Mouse (Mus musculus) CH12.LX (cell line): ENCODE data around the gene Gmds. TPM values are rescaled to one million over a fixed set of nuclear protein-coding genes. Genes with fewer than 3 reads are reported as not detected.

Source experiments
- DNase-seq: peaks from one replicate; pipeline ENCODE4 v3.0.0-alpha.2; 2013; ENCODE audit errors: extremely low read depth
- H3K27ac ChIP-seq: 2 replicates; pipeline ENCODE4 v1.5.1; 2012; ENCODE audit warnings: low read depth, mild to moderate bottlenecking, control low read depth, moderate library complexity; ENCODE audit not compliant: insufficient read depth
- H3K27me3 ChIP-seq: replicated peaks from 2 replicates; pipeline ENCODE3; 2012; ENCODE audit warnings: inconsistent platforms
- H3K36me3 ChIP-seq, 2 experiments: replicated peaks in 1 of 2; 2 replicates each; pipeline versions ENCODE3 to v1.6.1; 2012; ENCODE audit warnings: inconsistent platforms in 1 of 2, low read length in 1 of 2, mild to moderate bottlenecking in 1 of 2, mixed read lengths in 1 of 2, moderate library complexity in 1 of 2; ENCODE audit not compliant: control insufficient read depth in 1 of 2, insufficient read depth in 1 of 2
- H3K4me1 ChIP-seq, 2 experiments: 2 replicates each; pipeline ENCODE4 v1.6.1; 2012; ENCODE audit warnings: inconsistent platforms in 1 of 2, moderate library complexity in 1 of 2; ENCODE audit not compliant: insufficient read depth in 2 of 2, control insufficient read depth in 1 of 2
- H3K4me2 ChIP-seq: 2 replicates; pipeline ENCODE4 v1.6.1; 2012; ENCODE audit warnings: low read depth, mild to moderate bottlenecking, control low read depth; ENCODE audit not compliant: poor library complexity, insufficient read depth, severe bottlenecking
- H3K4me3 ChIP-seq, 3 experiments: fragments of 150-350 bp in 1 of 3; sonication (generic) in 1 of 3; replicated peaks in 1 of 3; 2 replicates each; pipeline versions ENCODE3 to v1.5.1; 2011 to 2012; ENCODE audit warnings: low read depth in 2 of 3, low read length in 2 of 3, mild to moderate bottlenecking in 2 of 3, moderate library complexity in 2 of 3, control low read depth in 1 of 3, improper control_type of control experiment in 1 of 3, inconsistent platforms in 1 of 3, mixed read lengths in 1 of 3; ENCODE audit not compliant: poor library complexity in 1 of 3
- H3K79me2 ChIP-seq: replicated peaks from 2 replicates; pipeline ENCODE4 v1.6.1; 2012; ENCODE audit warnings: mild to moderate bottlenecking, moderate library complexity; ENCODE audit not compliant: control insufficient read depth, poor library complexity, insufficient read depth, severe bottlenecking; ENCODE audit errors: extremely low read depth
- H3K9ac ChIP-seq: 2 replicates; pipeline ENCODE4 v1.6.1; 2012; ENCODE audit warnings: low read depth, mild to moderate bottlenecking, control low read depth, moderate library complexity; ENCODE audit not compliant: insufficient read depth
- H3K9me3 ChIP-seq: replicated peaks from 2 replicates; pipeline ENCODE3; 2012; ENCODE audit warnings: low read length, inconsistent platforms, mixed read lengths
- CHD1 ChIP-seq: IDR thresholded peaks from 2 replicates; pipeline ENCODE4 v1.6.1; 2012; ENCODE audit warnings: low read depth, low read length, improper control_type of control experiment, inconsistent platforms
- ELF1 ChIP-seq: IDR thresholded peaks from 2 replicates; pipeline ENCODE4 v1.6.1; 2014; ENCODE audit warnings: low read depth, mild to moderate bottlenecking, inconsistent platforms, low read length, improper control_type of control experiment
- EP300 ChIP-seq: IDR thresholded peaks from 2 replicates; pipeline ENCODE4 v1.6.1; 2011; ENCODE audit warnings: low read length, improper control_type of control experiment
- ETS1 ChIP-seq: conservative IDR thresholded peaks from 2 replicates; pipeline ENCODE4 v1.6.1; 2012; ENCODE audit warnings: low read depth, mild to moderate bottlenecking, inconsistent platforms, low read length, improper control_type of control experiment, moderate library complexity
- HCFC1 ChIP-seq: IDR thresholded peaks from 2 replicates; pipeline ENCODE4 v1.6.1; 2012; ENCODE audit warnings: low read depth, mild to moderate bottlenecking, inconsistent platforms, low read length, improper control_type of control experiment
- JUN ChIP-seq: IDR thresholded peaks from 2 replicates; pipeline ENCODE4 v1.6.1; 2011; ENCODE audit warnings: low read depth, mild to moderate bottlenecking, low read length, improper control_type of control experiment, moderate library complexity; ENCODE audit not compliant: insufficient read depth
- KAT2A ChIP-seq: IDR thresholded peaks from 2 replicates; pipeline ENCODE4 v1.6.1; 2012; ENCODE audit warnings: low read length, improper control_type of control experiment, inconsistent platforms; ENCODE audit not compliant: insufficient replicate concordance
- MAFK ChIP-seq: IDR thresholded peaks from 2 replicates; pipeline ENCODE4 v1.6.1; 2011; ENCODE audit warnings: low read length, improper control_type of control experiment; ENCODE audit not compliant: insufficient replicate concordance
- MAZ ChIP-seq: IDR thresholded peaks from 2 replicates; pipeline ENCODE4 v1.6.1; 2012; ENCODE audit warnings: low read depth, mild to moderate bottlenecking, inconsistent platforms, low read length, improper control_type of control experiment, moderate library complexity
- MEF2A ChIP-seq: IDR thresholded peaks from 2 replicates; pipeline ENCODE4 v1.6.1; 2014; ENCODE audit warnings: low read depth, mild to moderate bottlenecking, inconsistent platforms, low read length, improper control_type of control experiment, borderline replicate concordance
- MXI1 ChIP-seq: IDR thresholded peaks from 2 replicates; pipeline ENCODE4 v1.6.1; 2011; ENCODE audit warnings: mild to moderate bottlenecking, low read depth, low read length, improper control_type of control experiment
- NELFE ChIP-seq: IDR thresholded peaks from 2 replicates; pipeline ENCODE4 v1.6.1; 2011; ENCODE audit warnings: low read depth, low read length, improper control_type of control experiment
- NRF1 ChIP-seq: IDR thresholded peaks from 2 replicates; pipeline ENCODE4 v1.6.1; 2014; ENCODE audit warnings: low read depth, mild to moderate bottlenecking, inconsistent platforms, low read length, improper control_type of control experiment, moderate library complexity
- RAD21 ChIP-seq: IDR thresholded peaks from 2 replicates; pipeline ENCODE4 v1.6.1; 2011; ENCODE audit warnings: low read depth, mild to moderate bottlenecking, low read length, improper control_type of control experiment, moderate library complexity
- SIN3A ChIP-seq: IDR thresholded peaks from 2 replicates; pipeline ENCODE4 v1.6.1; 2012; ENCODE audit warnings: low read length, improper control_type of control experiment, inconsistent platforms
- SMC3 ChIP-seq: IDR thresholded peaks from 2 replicates; pipeline ENCODE4 v1.6.1; 2011; ENCODE audit warnings: low read depth, low read length, improper control_type of control experiment
- TBP ChIP-seq: conservative IDR thresholded peaks from 2 replicates; pipeline ENCODE4 v1.6.1; 2011; ENCODE audit warnings: low read depth, low read length, improper control_type of control experiment
- UBTF ChIP-seq: IDR thresholded peaks from 2 replicates; pipeline ENCODE4 v1.6.1; 2012; ENCODE audit warnings: low read depth, mild to moderate bottlenecking, inconsistent platforms, low read length, improper control_type of control experiment, moderate library complexity
- USF1 ChIP-seq: IDR thresholded peaks from 2 replicates; pipeline ENCODE4 v1.6.1; 2014; ENCODE audit warnings: low read depth, mild to moderate bottlenecking, inconsistent platforms, low read length, improper control_type of control experiment
- ZC3H11A ChIP-seq: IDR thresholded peaks from 2 replicates; pipeline ENCODE4 v1.6.1; 2012; ENCODE audit warnings: low read depth, mild to moderate bottlenecking, inconsistent platforms, low read length, improper control_type of control experiment
- ZNF384 ChIP-seq: IDR thresholded peaks from 2 replicates; pipeline ENCODE4 v1.6.1; 2012; ENCODE audit warnings: low read depth, low read length, improper control_type of control experiment, inconsistent platforms
- dilution Hi-C: fragments of 300-500 bp; cut with MboI; formaldehyde crosslinking; loops from 2 replicates; pipeline ENCODE4 v1.14.3; 2020; ENCODE audit warnings: low sequenced_read_pairs; ENCODE audit not compliant: extremely low pct_unique_long_range_greater_than_20kb, extremely low pct_ligation_motif_present
- in situ Hi-C: fragments of 300-500 bp; cut with MboI; formaldehyde crosslinking; loops from 3 replicates; pipeline ENCODE4 v1.14.3; 2019; ENCODE audit warnings: low sequenced_read_pairs, low pct_ligation_motif_present, low pct_unique_long_range_greater_than_20kb, mixed read lengths
- polyA plus RNA-seq: library from polyadenylated mRNA; unstranded; fragments of >175 nt; gene quantifications from 2 replicates; pipeline ENCODE4 v1.2.1, GENCODE M21; 2012; ENCODE audit warnings: low read depth; ENCODE audit not compliant: insufficient read length
- total RNA-seq, 2 experiments: library from RNA; depleted of rRNA; stranded (reverse); fragments of 300-350 nt in 1 of 2; fragments of >200 nt in 1 of 2; gene quantifications; 2 replicates each; pipeline ENCODE4 v1.2.3; 2012 to 2014

Gmds gene
- total and polyA plus RNA-seq, 3 experiments: 11.0 to 19.3 (median 15.1) TPM

- Histone ChIP-seq H3K4me1 (peaks cover 0 to 5% of the 10 kb centered on the region in 2 experiments; a peak in 1 of 4 replicates), H3K27me3 (no peaks in the 10 kb centered on the region), H3K4me2 (no peak overlapping the region), H3K4me3 (no peak overlapping the region), H3K36me3 (no peaks in the 10 kb centered on the region), H3K9me3 (no peaks in the 10 kb centered on the region), H3K9ac (no peak overlapping the region), H3K27ac (no peak overlapping the region), H3K79me2 (no peaks in the 10 kb centered on the region)
- in situ Hi-C loops (no loop called here), dilution Hi-C loops (no loop called here)
- TF ChIP-seq SMC3 (no peak), JUN (no peak), KAT2A (no peak), UBTF (no peak), MAFK (no peak), EP300 (no peak), RAD21 (no peak), ZNF384 (no peak), MAZ (no peak), NELFE (no peak), USF1 (no peak), ELF1 (no peak), HCFC1 (no peak), NRF1 (no peak), CHD1 (no peak), SIN3A (no peak)
- no peak for DNase-seq
These were observed 378.0 kb downstream of the Gmds start for GRCm38 (mm10) chr13:31960514-31960913.

GRCm38 (mm10) chr13:31958346-31959335 is 379.9 kb downstream of the Gmds start:
- peaks cover 0 to 5% of the 10 kb centered on the region in 2 experiments; a peak in 1 of 4 replicates for H3K4me1 ChIP-seq
- H3K27me3 ChIP-seq: no peaks in the 10 kb centered on the region
- in situ Hi-C loops (no loop called here), dilution Hi-C loops (no loop called here)
- no peak overlapping the region for H3K4me2 ChIP-seq
- DNase-seq: no peak
- no peaks in the 10 kb centered on the region for H3K36me3 ChIP-seq
- no peak overlapping the region for H3K4me3 ChIP-seq
- TF ChIP-seq MXI1 (no peak), ZC3H11A (no peak), KAT2A (no peak), ETS1 (no peak), MEF2A (no peak), JUN (no peak), TBP (no peak), CHD1 (no peak), HCFC1 (no peak), USF1 (no peak)
- no peak overlapping the region for H3K27ac ChIP-seq
- H3K79me2 ChIP-seq: no peaks in the 10 kb centered on the region
- H3K9me3 ChIP-seq: no peaks in the 10 kb centered on the region
- no peak overlapping the region for H3K9ac ChIP-seq
